7 mouse cellular contexts compared by ENCODE assay signal in the genomic region with DNA sequence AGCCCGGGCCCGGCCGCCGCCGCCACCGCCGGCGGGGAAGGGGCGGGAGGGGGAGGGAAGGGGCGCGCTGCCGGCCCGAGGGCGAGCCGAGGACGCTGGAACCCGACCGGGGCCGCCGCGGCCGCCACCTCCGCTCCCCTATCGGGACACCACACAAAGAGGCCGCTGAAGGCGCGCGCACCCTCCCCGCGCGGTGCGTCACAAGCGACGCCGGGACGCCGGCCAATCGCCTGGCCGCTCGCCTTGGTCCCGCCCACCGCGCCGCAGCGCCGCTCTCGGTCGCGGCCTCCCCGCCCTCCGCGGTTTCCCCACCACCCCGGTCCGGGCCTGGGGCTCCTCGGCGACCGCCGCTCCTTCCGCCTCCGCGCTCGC. TPM values are rescaled to one million over a fixed set of nuclear protein-coding genes. Genes with fewer than 3 reads are reported as not detected.
DNase-seq lines count a peak whose midpoint lies in the region; ATAC-seq lines count a peak whose summit lies in the region.

A gene (minus strand): TSS at position 161 of the 372 bp plus-strand sequence.

- peak within 1 kb of the TSS; percentile 99 for H3K4me3 ChIP-seq in embryonic facial prominence, embryonic 11.5 days (ENCODE audit: low read depth, low read length)
- peak within 1 kb of the TSS; percentile 97 for H3K4me3 ChIP-seq in limb, embryonic 10.5 days
- H3K4me3 ChIP-seq in midbrain, embryonic 12.5 days = peak within 1 kb of the TSS; percentile 99

- WGBS in embryonic facial prominence, embryonic 11.5 days = 0% methylated on average over 26 of the region's 62 CpGs
- under 1% methylated on average over 62 of the region's 62 CpGs for WGBS in limb, embryonic 10.5 days
- 0% methylated on average over 33 of the region's 62 CpGs for WGBS in midbrain, embryonic 12.5 days

- H3K4me2 ChIP-seq in embryonic facial prominence, embryonic 11.5 days (ENCODE audit: low read depth, low read length) = peak within 1 kb of the TSS; percentile 75
- H3K4me2 ChIP-seq in midbrain, embryonic 12.5 days (replicated peaks) = peak within 1 kb of the TSS; percentile 78

- ATAC-seq in embryonic facial prominence, embryonic 11.5 days (replicated peaks; ENCODE audit: insufficient number of reproducible peaks, low FRiP score, low TSS enrichment, low read depth) = peak; percentile 91
- peak; percentile 96 for ATAC-seq in midbrain, embryonic 12.5 days (ENCODE audit: low FRiP score, low read depth)

- H3K4me1 ChIP-seq in embryonic facial prominence, embryonic 11.5 days (ENCODE audit: control insufficient read depth, insufficient read depth, low read length) = no peaks in the 10 kb centered on the region
- peaks cover 25% of the 10 kb centered on the region for H3K4me1 ChIP-seq in limb, embryonic 10.5 days
- peaks cover 24% of the 10 kb centered on the region for H3K4me1 ChIP-seq in midbrain, embryonic 12.5 days

- DNase-seq in adrenal gland, postnatal 25 days = peak; percentile 96
- peak; percentile 97 for DNase-seq in embryonic facial prominence, embryonic 11.5 days (ENCODE audit: low spot score)
- peak; percentile 99 for DNase-seq in heart, adult 11 months
- peak; percentile 97 for DNase-seq in kidney, adult 18-20 months
- peak; percentile 97 for DNase-seq in limb, embryonic 10.5 days (ENCODE audit: low spot score)
- DNase-seq in skeletal muscle tissue, adult 2 months (ENCODE audit: low read depth, low spot score) = peak; percentile 95

- no peaks in the 10 kb centered on the region for H3K27me3 ChIP-seq in embryonic facial prominence, embryonic 11.5 days (ENCODE audit: control insufficient read depth, insufficient read depth, low read length)
- H3K27me3 ChIP-seq in limb, embryonic 10.5 days (ENCODE audit: low read depth, poor library complexity, severe bottlenecking) = no peaks in the 10 kb centered on the region
- H3K27me3 ChIP-seq in midbrain, embryonic 12.5 days = no peaks in the 10 kb centered on the region

- no peaks in the 10 kb centered on the region for H3K36me3 ChIP-seq in embryonic facial prominence, embryonic 11.5 days (replicated peaks; ENCODE audit: control insufficient read depth, insufficient read depth, low read depth, low read length)
- peaks cover 27% of the 10 kb centered on the region for H3K36me3 ChIP-seq in limb, embryonic 10.5 days
- H3K36me3 ChIP-seq in midbrain, embryonic 12.5 days = no peaks in the 10 kb centered on the region

- H3K9ac ChIP-seq in embryonic facial prominence, embryonic 11.5 days (replicated peaks; ENCODE audit: low read length) = peak within 1 kb of the TSS; percentile 100
- peak within 1 kb of the TSS; percentile 99 for H3K9ac ChIP-seq in midbrain, embryonic 12.5 days (replicated peaks)

- peak within 1 kb of the TSS; percentile 98 for H3K27ac ChIP-seq in embryonic facial prominence, embryonic 11.5 days (replicated peaks; ENCODE audit: low read depth, low read length)
- H3K27ac ChIP-seq in limb, embryonic 10.5 days = peak within 1 kb of the TSS; percentile 100
- peak within 1 kb of the TSS; percentile 100 for H3K27ac ChIP-seq in midbrain, embryonic 12.5 days (replicated peaks)

- H3K9me3 ChIP-seq in embryonic facial prominence, embryonic 11.5 days (replicated peaks; ENCODE audit: control insufficient read depth, low read length) = no peaks in the 10 kb centered on the region
- no peaks in the 10 kb centered on the region for H3K9me3 ChIP-seq in limb, embryonic 10.5 days (replicated peaks)
- H3K9me3 ChIP-seq in midbrain, embryonic 12.5 days = no peaks in the 10 kb centered on the region

RNA-seq across cellular contexts. Expression of the gene that starts here (rescaled TPM):
- 115 and 127 TPM in 2 replicates for total RNA-seq in adrenal gland, postnatal 25 days (2021)
- polyA plus RNA-seq in embryonic facial prominence, embryonic 11.5 days (2014; fragmentation: Nextera tagmentation; extraction: Ambion mirVana) = 49.7 and 61.2 TPM in 2 replicates
- polyA plus RNA-seq in limb, embryonic 10.5 days (2016; fragmentation: Nextera tagmentation; extraction: Ambion mirVana) = 33.3 and 35.3 TPM in 2 replicates
- 56.5 and 64.8 TPM in 2 replicates for polyA plus RNA-seq in midbrain, embryonic 12.5 days (2016; fragmentation: Nextera tagmentation; extraction: Ambion mirVana)

Comparison
In these comparisons a context has a peak if more than half of its experiments do, and no peak if none do; other contexts are left out.
1. Peak in every context shown above with its lines: DNase-seq, ATAC-seq, H3K4me3 ChIP-seq and H3K27ac ChIP-seq.